Mouse (Mus musculus) thymus, adult 2 months (tissue): Measurements from ENCODE around the gene Enox1. TPM values are rescaled to one million over a fixed set of nuclear protein-coding genes. Genes with fewer than 3 reads are reported as not detected.

ENCODE experiments used
- DNase-seq: peaks from one replicate; pipeline ENCODE4 v3.0.0; 2021
- H3K27ac ChIP-seq: fragments of 200-500 bp; 2 replicates; pipeline ENCODE4 v1.5.1; 2012; ENCODE audit warnings: low read length, control low read depth; ENCODE audit not compliant: control insufficient read depth, insufficient read depth
- H3K27me3 ChIP-seq: fragments of 200-500 bp; 2 replicates; pipeline ENCODE4 v1.6.1; 2012; ENCODE audit warnings: mild to moderate bottlenecking, low read length, moderate library complexity, mixed read lengths; ENCODE audit not compliant: control insufficient read depth, insufficient read depth
- H3K36me3 ChIP-seq: fragments of 200-500 bp; 2 replicates; pipeline ENCODE4 v1.6.1; 2012; ENCODE audit warnings: mild to moderate bottlenecking, low read length, moderate library complexity; ENCODE audit not compliant: control insufficient read depth, insufficient read depth
- H3K4me1 ChIP-seq: fragments of 200-500 bp; replicated peaks from 2 replicates; pipeline ENCODE4 v1.6.1; 2012; ENCODE audit warnings: low read length; ENCODE audit not compliant: control insufficient read depth, insufficient read depth
- H3K4me3 ChIP-seq: fragments of 200-500 bp; 2 replicates; pipeline ENCODE4 v1.5.1; 2012; ENCODE audit warnings: mild to moderate bottlenecking, low read length, control low read depth, moderate library complexity; ENCODE audit not compliant: control insufficient read depth, insufficient read depth
- CTCF ChIP-seq: fragments of 200-500 bp; IDR thresholded peaks from 2 replicates; pipeline ENCODE4 v1.5.1; 2012; ENCODE audit warnings: mild to moderate bottlenecking, control low read depth, low read length, moderate library complexity, borderline replicate concordance; ENCODE audit not compliant: control insufficient read depth, poor library complexity, insufficient read depth; ENCODE audit errors: extremely low read depth
- POLR2A ChIP-seq: fragments of 200-500 bp; IDR thresholded peaks from 2 replicates; pipeline ENCODE4 v1.6.1; 2012; ENCODE audit warnings: mild to moderate bottlenecking, low read length, control low read depth, moderate library complexity; ENCODE audit not compliant: control insufficient read depth, poor library complexity, insufficient read depth; ENCODE audit errors: extremely low read depth
- WGBS: fragments of 180-500 bp; shearing (Covaris S2); methylation state at CpG from one replicate; pipeline ENCODE4 v1.1.7; 2018; 5-methylcytosine and 5-hydroxymethylcytosine counted together
- polyA plus RNA-seq: library from polyadenylated mRNA; depleted of rRNA; stranded (reverse); fragments of >200 nt; gene quantifications from 2 replicates; pipeline ENCODE4 v1.2.3, GENCODE M21; 2012

Gene Enox1
- polyA plus RNA-seq, 1 experiment: 0.38 TPM

DNA sequence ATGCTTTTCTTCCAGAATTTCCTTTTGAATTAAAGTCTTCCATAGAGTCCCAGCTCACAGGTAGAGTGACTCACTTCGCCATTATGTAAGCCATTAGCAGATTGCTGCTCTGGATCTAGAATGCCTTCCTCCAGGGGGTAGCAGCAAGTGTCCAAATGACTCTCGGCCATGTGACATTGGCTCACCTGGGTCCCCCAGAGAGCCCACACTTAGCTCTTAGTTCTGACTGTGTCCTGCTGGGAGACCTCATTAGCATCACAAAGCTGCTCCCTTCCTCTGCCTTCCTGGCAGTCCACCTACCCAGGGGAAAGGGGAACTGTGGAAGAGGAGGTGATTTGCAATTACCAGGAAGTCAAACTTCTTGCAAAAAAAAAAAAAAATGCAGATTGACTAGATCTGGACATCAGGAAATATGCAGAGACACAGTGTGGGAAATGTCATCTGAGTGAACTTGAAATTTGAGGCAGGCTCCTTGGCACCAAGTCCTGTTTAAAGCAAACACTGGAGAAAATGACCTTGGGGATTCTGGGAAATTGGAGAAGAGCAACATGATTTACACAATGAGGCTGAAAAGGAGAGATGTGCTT is 94.2 kb downstream of the Enox1 start:
- H3K4me3 ChIP-seq: no peak overlapping the region
- DNase-seq: no peak
- 74% methylated on average over 2 of the region's 2 CpGs for WGBS
- TF ChIP-seq POLR2A: no peak
- TF ChIP-seq CTCF: no peak
- H3K27me3 ChIP-seq: no peaks in the 10 kb centered on the region
- H3K4me1 ChIP-seq: no peaks in the 10 kb centered on the region
- H3K27ac ChIP-seq: no peak overlapping the region
- no peaks in the 10 kb centered on the region for H3K36me3 ChIP-seq

GRCm38 (mm10) chr14:77255201-77255600 is 98.6 kb downstream of the Enox1 start:
- no peak overlapping the region for H3K27ac ChIP-seq
- no peaks in the 10 kb centered on the region for H3K27me3 ChIP-seq
- H3K4me3 ChIP-seq: no peak overlapping the region
- TF ChIP-seq POLR2A (no peak), CTCF (no peak)
- WGBS: 70% methylated on average over 3 of the region's 3 CpGs
- no peak for DNase-seq
- H3K4me1 ChIP-seq: no peaks in the 10 kb centered on the region
- no peaks in the 10 kb centered on the region for H3K36me3 ChIP-seq

- Histone ChIP-seq H3K4me3 (no peak overlapping the region), H3K27ac (no peak overlapping the region), H3K36me3 (no peaks in the 10 kb centered on the region), H3K27me3 (no peaks in the 10 kb centered on the region), H3K4me1 (no peaks in the 10 kb centered on the region)
- 94% methylated on average over 6 of the region's 6 CpGs for WGBS
- no peak for TF ChIP-seq CTCF
- no peak for TF ChIP-seq POLR2A
- no peak for DNase-seq
Observed at GRCm38 (mm10) chr14:77255711-77256110, 99.1 kb downstream of the Enox1 start.

GRCm38 (mm10) chr14:77256943-77257342 is 100.4 kb downstream of the Enox1 start:
- TF ChIP-seq CTCF (no peak), POLR2A (no peak)
- Histone ChIP-seq H3K27ac (no peak overlapping the region), H3K27me3 (no peaks in the 10 kb centered on the region), H3K4me1 (no peaks in the 10 kb centered on the region), H3K36me3 (no peaks in the 10 kb centered on the region), H3K4me3 (no peak overlapping the region)
- DNase-seq: no peak
- 93% methylated on average over 2 of the region's 2 CpGs for WGBS

DNA sequence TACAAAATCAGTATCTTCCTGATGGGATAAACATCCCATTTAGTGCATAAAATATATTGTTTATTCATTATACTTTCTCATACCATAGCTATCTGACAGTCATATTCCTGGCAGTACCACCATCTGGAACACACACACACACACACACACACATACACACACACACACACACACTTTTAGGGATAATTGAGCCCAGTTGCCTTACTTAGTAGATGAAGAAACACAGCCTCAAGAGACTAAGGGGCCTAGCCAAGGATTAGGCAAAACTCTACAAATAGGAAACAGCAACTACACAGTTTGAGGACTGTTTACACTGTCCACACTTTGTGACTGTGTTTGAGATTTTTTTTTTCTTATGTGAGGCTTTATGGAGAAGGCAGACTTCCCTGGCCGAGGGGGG is 100.9 kb downstream of the Enox1 start:
- Histone ChIP-seq H3K27me3 (no peaks in the 10 kb centered on the region), H3K4me3 (no peak overlapping the region), H3K36me3 (no peaks in the 10 kb centered on the region), H3K27ac (no peak overlapping the region), H3K4me1 (no peaks in the 10 kb centered on the region)
- WGBS: 93% methylated on average over 1 of the region's 1 CpGs
- DNase-seq: no peak
- TF ChIP-seq POLR2A: no peak
- TF ChIP-seq CTCF: no peak

DNA sequence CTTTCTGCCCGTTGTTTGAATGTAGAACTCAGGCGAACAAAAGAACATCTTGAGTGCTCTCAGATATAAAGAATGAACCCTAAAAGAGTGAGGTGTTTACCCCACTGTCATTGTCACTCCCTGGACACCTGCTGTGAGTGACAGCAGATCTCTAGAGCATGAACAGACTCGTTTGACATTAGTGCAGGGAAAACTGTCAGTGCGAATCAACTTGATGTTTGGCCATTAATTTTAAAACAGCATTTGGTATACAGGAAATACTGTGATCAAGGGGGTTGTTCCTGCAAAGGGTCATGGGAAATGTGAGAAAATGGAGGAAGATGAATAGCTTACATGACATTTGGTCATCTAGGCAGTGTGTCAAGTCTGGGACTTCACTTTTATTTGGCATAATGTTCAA is 101.6 kb downstream of the Enox1 start:
- no peak for DNase-seq
- no peak overlapping the region for H3K4me3 ChIP-seq
- H3K4me1 ChIP-seq: no peaks in the 10 kb centered on the region
- TF ChIP-seq CTCF (no peak), POLR2A (no peak)
- WGBS: 84% methylated on average over 4 of the region's 4 CpGs
- no peaks in the 10 kb centered on the region for H3K36me3 ChIP-seq
- no peaks in the 10 kb centered on the region for H3K27me3 ChIP-seq
- H3K27ac ChIP-seq: no peak overlapping the region

DNA sequence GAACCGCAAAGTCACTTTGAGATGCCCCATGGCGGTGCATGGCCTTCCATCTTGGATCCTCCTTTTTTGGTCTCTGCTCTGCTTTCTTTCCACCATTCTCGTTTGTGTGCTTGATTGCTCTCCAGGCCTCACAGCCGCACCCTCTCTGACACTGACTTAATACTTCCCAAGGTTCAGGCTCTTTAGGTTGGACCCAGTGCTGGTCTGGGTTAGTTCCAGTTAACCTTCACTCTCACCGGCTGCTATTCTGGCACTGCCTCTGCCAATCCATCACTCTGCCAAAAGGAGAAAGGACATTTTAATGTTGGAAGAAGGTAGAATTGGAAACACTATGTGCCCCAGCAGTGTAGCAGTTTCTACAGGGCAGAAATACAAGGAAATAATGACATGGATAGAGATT is 103.1 kb downstream of the Enox1 start:
- DNase-seq: no peak
- TF ChIP-seq POLR2A (no peak), CTCF (no peak)
- no peak overlapping the region for H3K27ac ChIP-seq
- H3K36me3 ChIP-seq: no peaks in the 10 kb centered on the region
- H3K4me1 ChIP-seq: no peaks in the 10 kb centered on the region
- H3K4me3 ChIP-seq: no peak overlapping the region
- H3K27me3 ChIP-seq: no peaks in the 10 kb centered on the region
- WGBS: 96% methylated on average over 5 of the region's 5 CpGs
